7 mouse cellular contexts compared by ENCODE assay signal in genomic region chr8:94528245-94528644, GRCm38 (mm10). TPM values are rescaled to one million over a fixed set of nuclear protein-coding genes. Genes with fewer than 3 reads are reported as not detected.
DNase-seq lines count a peak whose midpoint lies in the region; ATAC-seq lines count a peak whose summit lies in the region.

No protein-coding gene starts in this region.

- WGBS in neural tube, embryonic 15.5 days = 48% methylated on average over 4 of the region's 4 CpGs
- WGBS in liver, embryonic 13.5 days (ENCODE audit: insufficient replicate concordance) = 42% methylated on average over 4 of the region's 4 CpGs

- H3K27ac ChIP-seq in neural tube, embryonic 15.5 days (replicated peaks) = no peak overlapping the region
- H3K27ac ChIP-seq in liver, embryonic 13.5 days = no peak overlapping the region

- H3K4me2 ChIP-seq in neural tube, embryonic 15.5 days = no peak overlapping the region
- no peak overlapping the region for H3K4me2 ChIP-seq in liver, embryonic 13.5 days

- peaks cover 8% of the 10 kb centered on the region for H3K4me1 ChIP-seq in neural tube, embryonic 15.5 days
- H3K4me1 ChIP-seq in liver, embryonic 13.5 days (replicated peaks) = peaks cover 7% of the 10 kb centered on the region; the same call in 1 of the 2 replicates

- peak; percentile 39 for DNase-seq in neural tube, embryonic 10.5 days (ENCODE audit: extremely low spot score, low spot score)
- peak; percentile 55 for DNase-seq in R1 (ENCODE audit: low read depth, low spot score)
- peak; percentile 52 to 63 for DNase-seq in cerebellum, postnatal 25 days
- peak; percentile 63 for DNase-seq in heart, postnatal 4 days
- peak; percentile 11 for DNase-seq in liver, embryonic 13.5 days
- DNase-seq in right cerebral cortex, postnatal 10 days (ENCODE audit: low spot score in 2 of 2) = peak; percentile 71 to 77

- no peaks in the 10 kb centered on the region for H3K36me3 ChIP-seq in neural tube, embryonic 15.5 days
- no peaks in the 10 kb centered on the region for H3K36me3 ChIP-seq in liver, embryonic 13.5 days

- no peaks in the 10 kb centered on the region for H3K9me3 ChIP-seq in neural tube, embryonic 15.5 days (replicated peaks)
- no peaks in the 10 kb centered on the region for H3K9me3 ChIP-seq in liver, embryonic 13.5 days (replicated peaks)

- H3K4me3 ChIP-seq in neural tube, embryonic 15.5 days (replicated peaks) = no peak overlapping the region
- H3K4me3 ChIP-seq in liver, embryonic 13.5 days (replicated peaks) = no peak overlapping the region

- peaks cover 6% of the 10 kb centered on the region; the same call in 1 of the 2 replicates for H3K27me3 ChIP-seq in neural tube, embryonic 15.5 days (replicated peaks)
- H3K27me3 ChIP-seq in liver, embryonic 13.5 days = peaks cover 38% of the 10 kb centered on the region

- ATAC-seq in neural tube, embryonic 15.5 days (ENCODE audit: low FRiP score) = no peak
- no peak for ATAC-seq in liver, embryonic 13.5 days (ENCODE audit: low read depth)

- H3K9ac ChIP-seq in neural tube, embryonic 15.5 days (replicated peaks) = no peak overlapping the region
- H3K9ac ChIP-seq in liver, embryonic 13.5 days = no peak overlapping the region

RNA-seq across cellular contexts. Expression of gene Cpne2, which starts 4.5 kb away (rescaled TPM):
- 25.6 and 29.9 TPM in 2 replicates for polyA plus RNA-seq in neural tube, embryonic 15.5 days (2015; fragmentation: Nextera tagmentation; extraction: Ambion mirVana)
- total RNA-seq in heart, postnatal 4 days (2021) = 1 to 10 TPM; 7.0 to 9.6 TPM
- 2.1 and 3.1 TPM in 2 replicates for polyA plus RNA-seq in liver, embryonic 13.5 days (2015; fragmentation: Nextera tagmentation; extraction: Ambion mirVana)

Comparison
In these comparisons a context has a peak if more than half of its experiments do, and no peak if none do; other contexts are left out.
1. DNase-seq: peak in every context shown above with its lines; median percentile 74 in right cerebral cortex, postnatal 10 days; 63 in heart, postnatal 4 days; 58 in cerebellum, postnatal 25 days; 55 in R1; 39 in neural tube, embryonic 10.5 days; 11 in liver, embryonic 13.5 days.